Mouse (Mus musculus) hindbrain, embryonic 11.5 days (tissue): Measurements from ENCODE around the gene Crabp2. TPM values are rescaled to one million over a fixed set of nuclear protein-coding genes. Genes with fewer than 3 reads are reported as not detected.
A peak's percentile ranks its signal among the peaks of the same experiment; 100 is the strongest.

Source experiments
- ATAC-seq: fragments of 200-750 bp; cut with Nextera tagmentation; 2 replicates; pipeline ENCODE4 v1.8.0; 2017; ENCODE audit warnings: mild to moderate bottlenecking, moderate TSS enrichment, moderate library complexity; ENCODE audit not compliant: low FRiP score
- DNase-seq: peaks from one replicate; pipeline ENCODE4 v3.0.0-alpha.2; 2015; ENCODE audit warnings: low spot score
- H3K27ac ChIP-seq: fragments of 300-500 bp; sonication (generic); 2 replicates; pipeline ENCODE4 v1.5.1; 2014; ENCODE audit warnings: mild to moderate bottlenecking, low read depth, low read length
- H3K27me3 ChIP-seq: fragments of 300-500 bp; sonication (generic); 2 replicates; pipeline ENCODE4 v1.6.1; 2014; ENCODE audit warnings: mild to moderate bottlenecking, low read length, moderate library complexity, mixed read lengths; ENCODE audit not compliant: control insufficient read depth, insufficient read depth
- H3K36me3 ChIP-seq: fragments of 300-500 bp; sonication (generic); 2 replicates; pipeline ENCODE4 v1.6.1; 2014; ENCODE audit warnings: mild to moderate bottlenecking, low read length, moderate library complexity, mixed read lengths; ENCODE audit not compliant: control insufficient read depth, insufficient read depth
- H3K4me1 ChIP-seq: fragments of 300-500 bp; sonication (generic); replicated peaks from 2 replicates; pipeline ENCODE4 v1.6.1; 2014; ENCODE audit warnings: low read length, mixed read lengths; ENCODE audit not compliant: control insufficient read depth, insufficient read depth
- H3K4me2 ChIP-seq: fragments of 300-500 bp; sonication (generic); replicated peaks from 2 replicates; pipeline ENCODE4 v1.6.1; 2014; ENCODE audit warnings: mild to moderate bottlenecking, low read depth, low read length
- H3K4me3 ChIP-seq: fragments of 300-500 bp; sonication (generic); 2 replicates; pipeline ENCODE4 v1.5.1; 2014; ENCODE audit warnings: low read depth, low read length
- H3K9ac ChIP-seq: fragments of 300-500 bp; sonication (generic); 2 replicates; pipeline ENCODE4 v1.6.1; 2014; ENCODE audit warnings: low read depth, low read length
- H3K9me3 ChIP-seq: fragments of 300-500 bp; sonication (generic); 2 replicates; pipeline ENCODE4 v1.6.1; 2016; ENCODE audit warnings: low read length; ENCODE audit not compliant: control insufficient read depth
- WGBS: fragments of 180-500 bp; shearing (Covaris S2); extraction: QIAGEN DNeasy Blood & Tissue Kit; methylation state at CpG from one replicate; pipeline ENCODE4 v1.1.7; 2014; 5-methylcytosine and 5-hydroxymethylcytosine counted together
- polyA plus RNA-seq: library from polyadenylated mRNA; unstranded; fragments of >200 nt; fragmentation: Nextera tagmentation; extraction: Ambion mirVana; gene quantifications from 2 replicates; pipeline ENCODE4 v1.2.1, GENCODE M21; 2014

The Crabp2 gene
- polyA plus RNA-seq, 1 experiment from 2014 or later, result 794 TPM

DNA sequence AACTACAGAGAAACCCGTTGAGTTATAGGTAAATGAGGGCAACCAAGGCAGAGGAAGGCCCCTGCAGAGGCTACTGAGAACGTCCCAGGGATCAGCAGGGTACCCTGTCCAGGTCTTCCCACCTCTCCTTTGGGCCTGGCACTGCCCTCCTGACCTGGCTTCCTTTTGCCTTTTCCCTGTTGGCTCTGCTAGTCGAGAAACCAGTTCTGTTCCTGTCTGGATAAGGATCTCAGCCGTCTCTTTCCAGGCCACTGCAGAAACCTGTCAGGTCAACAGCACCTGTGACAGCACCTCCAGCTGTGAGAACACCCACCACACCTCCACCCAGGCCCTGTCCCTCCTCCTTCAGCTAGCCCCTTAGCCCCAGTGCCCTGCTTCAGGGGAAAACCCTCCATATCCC is 10.0 kb downstream of the Crabp2 start:
- Histone ChIP-seq H3K4me1 (peaks cover 16% of the 10 kb centered on the region), H3K9ac (no peak overlapping the region), H3K36me3 (no peaks in the 10 kb centered on the region), H3K27me3 (no peaks in the 10 kb centered on the region), H3K27ac (peak overlapping the region; percentile 43; the same call in 1 of the 2 replicates), H3K4me3 (no peak overlapping the region), H3K4me2 (no peak overlapping the region), H3K9me3 (no peaks in the 10 kb centered on the region)
- ATAC-seq, result no peak
- WGBS, result 7% methylated on average over 4 of the region's 4 CpGs
- DNase-seq, result no peak

DNA sequence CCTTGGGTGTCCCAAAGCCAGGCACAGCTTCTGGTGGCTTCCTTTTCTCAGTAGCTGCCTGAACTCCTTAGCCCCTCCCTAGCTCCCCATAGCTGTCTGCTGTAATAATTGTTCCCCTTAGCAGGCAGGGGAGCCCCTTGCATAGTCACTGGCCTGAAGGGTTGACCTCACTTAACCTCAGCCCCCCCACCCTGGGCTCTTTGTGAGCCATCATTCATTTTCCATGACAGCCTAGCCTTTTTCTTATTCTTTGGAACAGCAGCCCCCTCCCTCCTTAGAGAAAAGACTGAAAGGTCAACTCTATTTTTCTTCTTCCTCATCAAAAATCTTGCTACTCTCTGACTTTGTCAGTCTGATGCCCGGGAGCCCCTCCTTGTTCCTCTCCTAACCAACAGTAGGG is 10.5 kb downstream of the Crabp2 start:
- Histone ChIP-seq H3K36me3 (no peaks in the 10 kb centered on the region), H3K4me1 (peaks cover 16% of the 10 kb centered on the region), H3K27ac (peak overlapping the region; percentile 97), H3K4me3 (no peak overlapping the region), H3K9ac (no peak overlapping the region), H3K27me3 (no peaks in the 10 kb centered on the region), H3K9me3 (no peaks in the 10 kb centered on the region), H3K4me2 (no peak overlapping the region)
- peak; percentile 53 for DNase-seq
- 0% methylated on average over 1 of the region's 1 CpGs for WGBS
- no peak for ATAC-seq

DNA sequence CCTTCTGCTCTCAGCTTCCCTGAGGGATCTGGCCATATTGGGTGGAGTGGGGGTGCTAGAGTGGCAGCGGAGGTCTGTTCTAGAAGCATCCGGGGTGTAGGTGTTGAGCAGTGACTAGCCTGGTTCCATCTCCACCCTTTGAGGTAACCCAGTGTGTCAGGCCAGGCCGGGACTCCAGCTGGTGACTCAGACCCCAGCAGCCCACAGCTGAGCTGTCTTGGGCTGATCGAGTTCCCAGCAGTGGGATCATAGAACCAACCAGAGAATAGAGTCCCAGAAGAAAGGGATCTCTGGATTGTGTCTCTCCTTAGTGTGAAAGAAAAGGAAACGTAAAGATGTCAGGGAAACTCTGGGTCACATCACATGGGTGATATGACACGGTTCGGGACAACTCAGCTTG is 10.9 kb downstream of the Crabp2 start:
- Histone ChIP-seq H3K4me2 (no peak overlapping the region), H3K4me3 (no peak overlapping the region), H3K9ac (no peak overlapping the region), H3K36me3 (no peaks in the 10 kb centered on the region), H3K9me3 (no peaks in the 10 kb centered on the region), H3K27ac (peak overlapping the region; percentile 97; the same call in 1 of the 2 replicates), H3K27me3 (no peaks in the 10 kb centered on the region), H3K4me1 (peaks cover 16% of the 10 kb centered on the region)
- ATAC-seq, result no peak
- 31% methylated on average over 7 of the region's 7 CpGs for WGBS
- DNase-seq, result no peak

DNA sequence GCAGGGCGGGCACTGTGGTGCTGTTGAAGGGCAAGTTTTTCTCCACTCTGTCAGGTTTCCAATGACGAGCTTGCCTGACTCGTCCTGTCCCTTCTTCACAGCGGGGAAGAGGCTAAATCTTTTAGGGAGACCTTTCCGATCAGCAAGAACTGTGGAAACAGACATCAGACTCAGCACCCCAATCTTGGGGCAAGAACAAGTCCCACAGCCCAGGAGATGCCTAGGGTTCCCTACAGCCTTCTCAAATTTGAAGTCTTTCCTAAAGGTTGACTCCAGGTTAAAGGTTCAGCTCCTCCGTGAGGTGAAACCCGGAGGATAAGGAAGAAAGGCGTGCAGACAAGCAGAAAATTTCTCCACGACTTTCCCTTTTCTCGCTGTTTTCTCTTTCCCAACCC is 11.7 kb downstream of the Crabp2 start:
- 1% methylated on average over 10 of the region's 10 CpGs for WGBS

DNA sequence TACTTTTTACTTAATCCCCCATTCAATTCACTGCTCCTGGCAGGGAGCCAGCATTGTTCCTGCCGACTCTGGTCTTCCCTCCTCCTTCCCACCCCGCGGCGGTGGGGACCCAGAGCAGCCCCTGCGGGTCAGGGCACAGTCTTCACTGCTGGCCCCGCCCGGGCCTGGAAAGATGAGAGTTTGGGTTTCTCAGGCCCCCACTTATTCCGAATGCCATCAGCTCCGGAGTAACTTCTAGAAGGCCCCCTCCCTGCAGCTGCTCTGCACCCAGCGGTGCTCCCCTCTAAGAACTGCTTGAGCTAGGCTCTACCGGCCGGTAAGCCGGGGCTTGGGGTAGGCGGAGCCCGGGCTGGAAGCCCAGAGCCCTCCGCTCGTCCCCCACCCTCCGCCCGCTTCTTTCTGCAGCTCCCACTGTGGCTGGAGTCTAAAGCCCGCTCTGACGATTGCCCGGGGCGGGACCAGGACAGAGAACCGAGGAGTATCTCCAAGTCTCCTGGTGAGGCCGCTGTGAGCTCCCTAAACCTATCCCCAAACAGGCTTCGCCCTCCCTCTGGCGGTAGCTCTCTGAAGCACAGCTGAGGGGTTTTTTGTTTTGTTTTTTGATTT is 12.2 kb downstream of the Crabp2 start:
- peak overlapping the region; percentile 67 for H3K9ac ChIP-seq
- H3K36me3 ChIP-seq, result no peaks in the 10 kb centered on the region
- peak overlapping the region; percentile 31 for H3K4me3 ChIP-seq
- peak overlapping the region; percentile 56 for H3K4me2 ChIP-seq
- no peaks in the 10 kb centered on the region for H3K9me3 ChIP-seq
- 0% methylated on average over 27 of the region's 27 CpGs for WGBS
- peaks cover 16% of the 10 kb centered on the region for H3K4me1 ChIP-seq
- H3K27ac ChIP-seq, result peak overlapping the region; percentile 97
- peak; percentile 96 for ATAC-seq
- H3K27me3 ChIP-seq, result no peaks in the 10 kb centered on the region
- DNase-seq, result peak; percentile 94

More for the DNA sequence above, 11.7 kb downstream of the Crabp2 start:
- no peak for ATAC-seq
- peak overlapping the region; percentile 97 for H3K27ac ChIP-seq
- H3K4me1 ChIP-seq, result peaks cover 16% of the 10 kb centered on the region
- H3K27me3 ChIP-seq, result no peaks in the 10 kb centered on the region
- peak overlapping the region; percentile 67 for H3K9ac ChIP-seq
- H3K9me3 ChIP-seq, result no peaks in the 10 kb centered on the region
- no peak for DNase-seq
- peak overlapping the region; percentile 31 for H3K4me3 ChIP-seq
- H3K4me2 ChIP-seq, result peak overlapping the region; percentile 56
- no peaks in the 10 kb centered on the region for H3K36me3 ChIP-seq

DNA sequence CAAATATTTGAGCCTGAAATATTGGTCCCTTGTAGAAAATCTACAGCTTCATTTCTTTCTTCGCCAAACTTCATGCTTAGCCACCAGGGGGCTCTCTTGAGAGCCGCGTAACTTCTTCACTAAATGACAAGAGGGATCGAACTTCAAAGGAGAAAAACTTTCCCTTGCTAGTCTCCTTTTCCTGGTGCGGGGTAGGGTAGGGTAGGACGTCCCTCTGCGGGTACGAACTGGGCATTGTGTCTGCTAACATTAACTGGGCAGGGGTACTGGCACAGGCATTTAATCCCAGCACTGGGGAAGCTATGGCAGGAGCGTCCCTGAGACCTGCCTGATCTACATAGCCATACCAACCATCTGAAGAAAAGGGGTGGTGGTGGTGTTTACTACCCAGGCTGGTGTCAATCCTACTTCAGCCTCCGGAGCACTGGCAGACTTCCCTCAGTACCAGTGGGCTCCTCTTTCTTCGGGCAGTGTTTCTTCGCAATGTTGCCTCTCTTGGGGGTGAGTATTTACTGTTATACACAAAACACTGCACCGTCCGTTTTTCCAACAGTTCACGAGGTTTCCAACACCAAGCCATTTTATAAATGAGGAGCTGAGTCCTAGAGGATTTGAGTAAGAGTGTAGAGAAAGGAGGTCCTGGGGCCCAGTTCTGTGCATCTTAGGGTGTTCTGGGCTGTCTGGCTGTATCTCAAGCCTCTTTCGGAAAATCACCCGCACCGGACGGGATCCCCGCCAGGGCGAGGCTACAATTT is 21.9 kb downstream of the Crabp2 start:
- H3K4me2 ChIP-seq, result peak overlapping the region; percentile 94
- no peaks in the 10 kb centered on the region for H3K27me3 ChIP-seq
- H3K4me1 ChIP-seq, result peaks cover 12% of the 10 kb centered on the region
- peak; percentile 85 for DNase-seq
- peak overlapping the region; percentile 3; the same call in 1 of the 2 replicates for H3K9ac ChIP-seq
- no peaks in the 10 kb centered on the region for H3K36me3 ChIP-seq
- H3K27ac ChIP-seq, result no peak overlapping the region
- H3K4me3 ChIP-seq, result peak overlapping the region; percentile 86
- no peak for ATAC-seq
- H3K9me3 ChIP-seq, result no peaks in the 10 kb centered on the region
- WGBS, result under 1% methylated on average over 21 of the region's 21 CpGs

DNA sequence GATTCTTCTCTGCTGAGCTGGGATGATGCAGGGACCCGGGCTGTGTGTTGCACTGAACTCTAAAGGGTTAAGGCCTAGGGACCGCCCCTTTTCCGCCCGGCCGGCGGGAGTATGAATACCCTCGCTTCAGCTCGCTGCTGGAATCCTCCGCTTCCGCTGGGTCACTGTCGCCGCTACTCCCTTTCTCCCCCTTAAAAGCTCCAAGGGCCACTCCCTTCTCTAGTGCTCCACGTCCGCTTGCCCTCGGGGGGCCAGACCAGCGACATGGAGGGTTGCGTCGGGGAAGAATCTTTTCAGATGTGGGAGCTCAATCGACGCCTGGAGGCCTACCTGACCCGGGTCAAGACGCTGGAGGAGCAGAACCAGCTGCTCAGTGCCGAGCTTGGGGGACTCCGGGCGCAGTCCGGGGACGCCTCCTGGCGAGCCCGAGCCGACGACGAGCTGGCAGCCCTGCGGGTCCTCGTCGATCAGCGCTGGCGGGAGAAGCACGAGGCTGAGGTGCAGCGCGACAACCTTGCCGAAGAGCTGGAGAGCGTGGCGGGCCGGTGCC is 22.5 kb downstream of the Crabp2 start, which contains the start of gene Nes:
Gene Nes (plus strand): TSS at position 140 of the 550 bp plus-strand sequence.
- Histone ChIP-seq H3K4me2 (peak within 1 kb of the TSS; percentile 94), H3K36me3 (no peaks in the 10 kb centered on the region), H3K27ac (peak within 1 kb of the TSS; percentile 97), H3K9ac (peak within 1 kb of the TSS; percentile 92), H3K9me3 (no peaks in the 10 kb centered on the region), H3K27me3 (no peaks in the 10 kb centered on the region), H3K4me3 (peak within 1 kb of the TSS; percentile 86), H3K4me1 (peaks cover 13% of the 10 kb centered on the region)
- under 1% methylated on average over 44 of the region's 44 CpGs for WGBS
- DNase-seq (peak; percentile 91), ATAC-seq (peak; percentile 61)

DNA sequence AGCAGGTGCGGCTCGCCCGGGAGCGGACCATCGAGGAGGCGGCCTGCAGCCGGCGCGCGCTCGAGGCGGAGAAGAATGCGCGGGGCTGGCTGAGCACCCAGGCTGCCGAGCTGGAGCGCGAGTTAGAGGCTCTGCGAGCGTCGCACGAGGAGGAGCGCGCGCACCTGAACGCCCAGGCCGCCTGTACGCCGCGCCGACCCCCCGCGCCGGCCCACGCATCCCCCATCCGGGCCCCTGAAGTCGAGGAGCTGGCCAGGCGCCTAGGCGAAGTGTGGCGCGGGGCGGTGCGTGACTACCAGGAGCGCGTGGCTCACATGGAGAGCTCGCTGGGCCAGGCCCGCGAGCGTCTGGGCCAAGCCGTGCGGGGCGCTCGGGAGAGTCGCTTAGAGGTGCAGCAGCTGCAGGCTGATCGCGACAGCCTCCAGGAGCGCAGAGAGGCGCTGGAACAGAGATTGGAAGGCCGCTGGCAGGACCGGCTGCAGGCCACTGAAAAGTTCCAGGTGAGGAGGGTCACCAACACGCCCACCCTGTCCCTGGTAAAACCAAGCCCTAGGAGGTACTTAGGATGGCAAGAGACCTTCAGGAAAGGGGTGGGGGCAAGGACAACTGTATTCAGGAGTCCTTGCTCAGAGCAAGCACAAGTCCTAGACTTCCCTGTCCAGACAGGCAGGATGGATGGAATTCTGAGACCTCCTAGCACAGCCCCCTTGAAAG is 23.2 kb downstream of the Crabp2 start:
- ATAC-seq (no peak), DNase-seq (peak; percentile 71)
- peak overlapping the region; percentile 92 for H3K9ac ChIP-seq
- peaks cover 13% of the 10 kb centered on the region for H3K4me1 ChIP-seq
- H3K27ac ChIP-seq, result peak overlapping the region; percentile 97
- H3K27me3 ChIP-seq, result no peaks in the 10 kb centered on the region
- WGBS, result under 1% methylated on average over 55 of the region's 60 CpGs
- no peaks in the 10 kb centered on the region for H3K9me3 ChIP-seq
- peak overlapping the region; percentile 86 for H3K4me3 ChIP-seq
- H3K4me2 ChIP-seq, result peak overlapping the region; percentile 94
- no peaks in the 10 kb centered on the region for H3K36me3 ChIP-seq
